Mouse (Mus musculus): ENCODE results near the gene Nqo1. TPM values are rescaled to one million over a fixed set of nuclear protein-coding genes. Genes with fewer than 3 reads are reported as not detected.

The Nqo1 gene
- 1.6 and 2.2 TPM in 2 replicates for polyA plus RNA-seq (2012; rRNA removed)

DNA sequence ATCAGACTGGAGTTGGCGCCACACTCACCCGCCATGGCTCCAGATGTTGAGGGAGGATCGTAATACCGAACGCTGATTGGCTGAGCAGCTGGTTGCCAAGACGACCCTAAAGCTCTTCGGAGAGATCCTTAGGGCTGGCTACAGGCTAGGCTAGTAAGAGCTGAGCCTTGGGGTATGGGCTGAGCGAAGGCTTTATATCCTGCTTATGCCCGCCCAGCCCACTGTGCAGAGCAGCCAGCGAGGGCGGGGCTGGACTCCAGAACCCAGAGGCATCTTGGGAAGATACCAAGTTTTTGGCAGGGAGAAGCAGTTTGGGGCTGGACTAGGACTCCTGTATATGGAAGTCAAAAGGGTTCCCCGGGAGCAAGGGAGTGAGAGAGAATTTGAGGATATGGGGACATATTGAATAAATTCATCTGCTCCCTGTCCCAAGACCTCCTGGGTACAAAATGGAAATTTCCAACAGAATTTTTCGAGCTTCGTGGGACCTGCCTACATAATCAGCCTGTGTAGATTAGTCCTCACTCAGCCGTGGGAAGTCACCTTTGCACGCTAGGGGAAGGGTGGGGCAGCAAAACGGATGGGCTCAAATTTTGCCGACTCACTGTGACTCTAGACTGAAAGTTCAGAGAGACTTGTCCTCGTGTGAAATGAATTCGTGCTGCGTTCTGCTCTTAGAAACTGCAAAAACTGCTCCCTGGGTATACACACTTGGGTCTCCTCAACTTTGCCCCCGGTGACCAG lies at the start of gene Nqo1:
TSS of gene Nqo1 (minus strand) at position 169 of the 744 bp plus-strand sequence.
- no peaks in the 10 kb centered on the region for H3K27me3 ChIP-seq (ENCODE audit: control insufficient read depth, insufficient read depth, low read length)
- H3K4me3 ChIP-seq (ENCODE audit: control insufficient read depth, low read depth, low read length), result peak within 1 kb of the TSS; percentile 66
- H3K27ac ChIP-seq (ENCODE audit: control insufficient read depth, insufficient read depth, low read depth, low read length), result peak within 1 kb of the TSS; percentile 7; the same call in 1 of the 2 replicates
- H3K4me1 ChIP-seq (ENCODE audit: control insufficient read depth, insufficient read depth, low read length), result peaks cover 11% of the 10 kb centered on the region
- H3K36me3 ChIP-seq (ENCODE audit: control insufficient read depth, insufficient read depth, low read length), result no peaks in the 10 kb centered on the region
- TF ChIP-seq CTCF (IDR thresholded peaks at IDR 0.05; ENCODE audit: control insufficient read depth, insufficient read depth, insufficient replicate concordance, low read depth, low read length), result no peak
- TF ChIP-seq POLR2A (IDR thresholded peaks at IDR 0.05; ENCODE audit: control insufficient read depth, low read depth, low read length), result peak; percentile 42; the same call in 1 of the 2 replicates

GRCm38 (mm10) chr8:107451414-107452066 lies 48.5 kb upstream of the Nqo1 start:
- Histone ChIP-seq H3K4me1 (ENCODE audit: control insufficient read depth, insufficient read depth, low read length) (no peaks in the 10 kb centered on the region), H3K27ac (ENCODE audit: control insufficient read depth, insufficient read depth, low read depth, low read length) (no peak overlapping the region), H3K36me3 (ENCODE audit: control insufficient read depth, insufficient read depth, low read length) (no peaks in the 10 kb centered on the region), H3K27me3 (ENCODE audit: control insufficient read depth, insufficient read depth, low read length) (no peaks in the 10 kb centered on the region), H3K4me3 (ENCODE audit: control insufficient read depth, low read depth, low read length) (no peak overlapping the region)
- TF ChIP-seq POLR2A (IDR thresholded peaks at IDR 0.05; ENCODE audit: control insufficient read depth, low read depth, low read length), result no peak
- TF ChIP-seq CTCF (IDR thresholded peaks at IDR 0.05; ENCODE audit: control insufficient read depth, insufficient read depth, insufficient replicate concordance, low read depth, low read length), result no peak

GRCm38 (mm10) chr8:107449655-107450054 lies 46.6 kb upstream of the Nqo1 start:
- H3K4me3 ChIP-seq (ENCODE audit: control insufficient read depth, low read depth, low read length), result no peak overlapping the region
- no peaks in the 10 kb centered on the region for H3K4me1 ChIP-seq (ENCODE audit: control insufficient read depth, insufficient read depth, low read length)
- no peaks in the 10 kb centered on the region for H3K27me3 ChIP-seq (ENCODE audit: control insufficient read depth, insufficient read depth, low read length)
- no peaks in the 10 kb centered on the region for H3K36me3 ChIP-seq (ENCODE audit: control insufficient read depth, insufficient read depth, low read length)
- no peak for TF ChIP-seq POLR2A (IDR thresholded peaks at IDR 0.05; ENCODE audit: control insufficient read depth, low read depth, low read length)
- no peak overlapping the region for H3K27ac ChIP-seq (ENCODE audit: control insufficient read depth, insufficient read depth, low read depth, low read length)

- TF ChIP-seq POLR2A (IDR thresholded peaks at IDR 0.05; ENCODE audit: control insufficient read depth, low read depth, low read length) (no peak), CTCF (IDR thresholded peaks at IDR 0.05; ENCODE audit: control insufficient read depth, insufficient read depth, insufficient replicate concordance, low read depth, low read length) (no peak)
- Histone ChIP-seq H3K27me3 (ENCODE audit: control insufficient read depth, insufficient read depth, low read length) (no peaks in the 10 kb centered on the region), H3K4me3 (ENCODE audit: control insufficient read depth, low read depth, low read length) (no peak overlapping the region), H3K36me3 (ENCODE audit: control insufficient read depth, insufficient read depth, low read length) (no peaks in the 10 kb centered on the region), H3K4me1 (ENCODE audit: control insufficient read depth, insufficient read depth, low read length) (no peaks in the 10 kb centered on the region), H3K27ac (ENCODE audit: control insufficient read depth, insufficient read depth, low read depth, low read length) (no peak overlapping the region)
Observed at GRCm38 (mm10) chr8:107449130-107449529, 46.1 kb upstream of the Nqo1 start.

- no peak overlapping the region for H3K27ac ChIP-seq (ENCODE audit: control insufficient read depth, insufficient read depth, low read depth, low read length)
Observed at GRCm38 (mm10) chr8:107448382-107448889, 45.4 kb upstream of the Nqo1 start.

GRCm38 (mm10) chr8:107447713-107448112 lies 44.7 kb upstream of the Nqo1 start:
- H3K36me3 ChIP-seq (ENCODE audit: control insufficient read depth, insufficient read depth, low read length), result no peaks in the 10 kb centered on the region
- TF ChIP-seq CTCF (IDR thresholded peaks at IDR 0.05; ENCODE audit: control insufficient read depth, insufficient read depth, insufficient replicate concordance, low read depth, low read length) (no peak), POLR2A (IDR thresholded peaks at IDR 0.05; ENCODE audit: control insufficient read depth, low read depth, low read length) (no peak)
- H3K27me3 ChIP-seq (ENCODE audit: control insufficient read depth, insufficient read depth, low read length), result no peaks in the 10 kb centered on the region
- no peak overlapping the region for H3K27ac ChIP-seq (ENCODE audit: control insufficient read depth, insufficient read depth, low read depth, low read length)
- no peak overlapping the region for H3K4me3 ChIP-seq (ENCODE audit: control insufficient read depth, low read depth, low read length)
- no peaks in the 10 kb centered on the region for H3K4me1 ChIP-seq (ENCODE audit: control insufficient read depth, insufficient read depth, low read length)

More at GRCm38 (mm10) chr8:107448382-107448889, 45.4 kb upstream of the Nqo1 start:
- TF ChIP-seq CTCF (IDR thresholded peaks at IDR 0.05; ENCODE audit: control insufficient read depth, insufficient read depth, insufficient replicate concordance, low read depth, low read length) (no peak), POLR2A (IDR thresholded peaks at IDR 0.05; ENCODE audit: control insufficient read depth, low read depth, low read length) (no peak)
- Histone ChIP-seq H3K4me1 (ENCODE audit: control insufficient read depth, insufficient read depth, low read length) (no peaks in the 10 kb centered on the region), H3K36me3 (ENCODE audit: control insufficient read depth, insufficient read depth, low read length) (no peaks in the 10 kb centered on the region), H3K27me3 (ENCODE audit: control insufficient read depth, insufficient read depth, low read length) (no peaks in the 10 kb centered on the region), H3K4me3 (ENCODE audit: control insufficient read depth, low read depth, low read length) (no peak overlapping the region)

DNA sequence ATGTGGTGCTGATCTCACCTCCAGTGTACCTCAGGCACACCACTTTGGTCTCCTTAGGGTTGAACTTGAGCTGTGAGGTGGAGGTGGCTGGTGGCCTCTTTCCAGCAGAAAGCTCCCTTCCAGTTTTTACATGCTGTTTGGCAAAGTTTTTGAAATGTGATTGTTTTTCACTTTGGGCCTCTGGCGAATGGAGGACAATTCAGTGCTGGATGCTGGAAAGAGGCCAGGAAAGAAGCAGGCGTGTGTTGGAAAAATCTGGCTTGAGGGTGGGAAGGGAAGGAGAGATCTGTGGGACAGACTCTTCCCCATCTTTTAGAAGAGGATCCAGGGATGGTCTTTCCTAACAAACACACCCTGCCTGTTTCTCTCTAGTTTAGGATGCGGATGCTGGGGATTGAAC lies 41.6 kb upstream of the Nqo1 start:
- no peak overlapping the region for H3K4me3 ChIP-seq (ENCODE audit: control insufficient read depth, low read depth, low read length)
- no peaks in the 10 kb centered on the region for H3K36me3 ChIP-seq (ENCODE audit: control insufficient read depth, insufficient read depth, low read length)
- no peak overlapping the region for H3K27ac ChIP-seq (ENCODE audit: control insufficient read depth, insufficient read depth, low read depth, low read length)
- TF ChIP-seq POLR2A (IDR thresholded peaks at IDR 0.05; ENCODE audit: control insufficient read depth, low read depth, low read length) (no peak), CTCF (IDR thresholded peaks at IDR 0.05; ENCODE audit: control insufficient read depth, insufficient read depth, insufficient replicate concordance, low read depth, low read length) (no peak)
- no peaks in the 10 kb centered on the region for H3K27me3 ChIP-seq (ENCODE audit: control insufficient read depth, insufficient read depth, low read length)
- no peaks in the 10 kb centered on the region for H3K4me1 ChIP-seq (ENCODE audit: control insufficient read depth, insufficient read depth, low read length)
